Mouse (Mus musculus): ENCODE results near the gene Agbl4. TPM values are rescaled to one million over a fixed set of nuclear protein-coding genes. Genes with fewer than 3 reads are reported as not detected.

Gene Agbl4
- polyA plus RNA-seq, 1 experiment, result not detected

GRCm38 (mm10) chr4:111453275-111453674 is 1055.8 kb downstream of the Agbl4 start:
- Histone ChIP-seq H3K36me3 (ENCODE audit: control insufficient read depth, insufficient read depth) (no peaks in the 10 kb centered on the region), H3K79me2 (ENCODE audit: control insufficient read depth, insufficient read depth) (no peaks in the 10 kb centered on the region), H3K4me2 (ENCODE audit: low read depth) (no peak overlapping the region), H3ac (ENCODE audit: control insufficient read depth, insufficient read length) (no peak overlapping the region), H3K4me3 (no peak overlapping the region), H3K27me3 (ENCODE audit: control insufficient read depth, insufficient read depth, insufficient read length) (no peaks in the 10 kb centered on the region)
- TF ChIP-seq E2F4 (IDR thresholded peaks at IDR 0.05; ENCODE audit: insufficient read depth) (no peak), POLR2AphosphoS2 (IDR thresholded peaks at IDR 0.05; ENCODE audit: insufficient read length, low read depth) (no peak), REST (IDR thresholded peaks at IDR 0.05; ENCODE audit: insufficient read depth, insufficient read length) (no peak), POLR2A (IDR thresholded peaks at IDR 0.05; ENCODE audit: insufficient read length, low read depth) (no peak)

- Histone ChIP-seq H3K27me3 (ENCODE audit: control insufficient read depth, insufficient read depth, insufficient read length) (no peaks in the 10 kb centered on the region), H3K79me2 (ENCODE audit: control insufficient read depth, insufficient read depth) (no peaks in the 10 kb centered on the region), H3K4me3 (no peak overlapping the region), H3K4me2 (ENCODE audit: low read depth) (no peak overlapping the region), H3ac (ENCODE audit: control insufficient read depth, insufficient read length) (no peak overlapping the region), H3K36me3 (ENCODE audit: control insufficient read depth, insufficient read depth) (no peaks in the 10 kb centered on the region)
- TF ChIP-seq TCF3 (IDR thresholded peaks at IDR 0.05; ENCODE audit: insufficient read length, low read depth) (no peak), POLR2AphosphoS2 (IDR thresholded peaks at IDR 0.05; ENCODE audit: insufficient read length, low read depth) (no peak), TCF12 (IDR thresholded peaks at IDR 0.05; ENCODE audit: insufficient read depth, poor library complexity, severe bottlenecking) (no peak), CEBPB (IDR thresholded peaks at IDR 0.05; ENCODE audit: insufficient read depth, poor library complexity, severe bottlenecking) (no peak), REST (IDR thresholded peaks at IDR 0.05; ENCODE audit: insufficient read depth, insufficient read length) (no peak), MYOD1 (IDR thresholded peaks at IDR 0.05; ENCODE audit: control insufficient read depth in 1 of 3, insufficient read length in 2 of 3, low read depth in 2 of 3) (no peak), SRF (IDR thresholded peaks at IDR 0.05; ENCODE audit: control insufficient read depth, insufficient read length, low read depth) (no peak), E2F4 (IDR thresholded peaks at IDR 0.05; ENCODE audit: insufficient read depth) (no peak), MAX (IDR thresholded peaks at IDR 0.05; ENCODE audit: low read depth) (no peak), POLR2A (IDR thresholded peaks at IDR 0.05; ENCODE audit: insufficient read length, low read depth) (no peak), MYOG (IDR thresholded peaks at IDR 0.05; ENCODE audit: control insufficient read depth in 1 of 3, insufficient read depth in 1 of 3, insufficient read length in 2 of 3, low read depth in 2 of 3) (no peak), USF1 (IDR thresholded peaks at IDR 0.05; ENCODE audit: low read depth) (no peak)
Measured at GRCm38 (mm10) chr4:111455621-111456020, 1058.2 kb downstream of the Agbl4 start.

- Histone ChIP-seq H3ac (ENCODE audit: control insufficient read depth, insufficient read length) (no peak overlapping the region), H3K27me3 (ENCODE audit: control insufficient read depth, insufficient read depth, insufficient read length) (no peaks in the 10 kb centered on the region), H3K4me3 (no peak overlapping the region), H3K4me2 (ENCODE audit: low read depth) (no peak overlapping the region), H3K36me3 (ENCODE audit: control insufficient read depth, insufficient read depth) (no peaks in the 10 kb centered on the region), H3K79me2 (ENCODE audit: control insufficient read depth, insufficient read depth) (no peaks in the 10 kb centered on the region)
- TF ChIP-seq CEBPB (IDR thresholded peaks at IDR 0.05; ENCODE audit: insufficient read depth, poor library complexity, severe bottlenecking), result no peak
- TF ChIP-seq REST (IDR thresholded peaks at IDR 0.05; ENCODE audit: insufficient read depth, insufficient read length), result no peak
- TF ChIP-seq MYOG (IDR thresholded peaks at IDR 0.05; ENCODE audit: control insufficient read depth in 1 of 3, insufficient read depth in 1 of 3, insufficient read length in 2 of 3, low read depth in 2 of 3), result no peak
- TF ChIP-seq TCF12 (IDR thresholded peaks at IDR 0.05; ENCODE audit: insufficient read depth, poor library complexity, severe bottlenecking), result no peak
- no peak for TF ChIP-seq TCF3 (IDR thresholded peaks at IDR 0.05; ENCODE audit: insufficient read length, low read depth)
- TF ChIP-seq POLR2AphosphoS2 (IDR thresholded peaks at IDR 0.05; ENCODE audit: insufficient read length, low read depth), result no peak
- TF ChIP-seq USF1 (IDR thresholded peaks at IDR 0.05; ENCODE audit: low read depth), result no peak
- no peak for TF ChIP-seq MYOD1 (IDR thresholded peaks at IDR 0.05; ENCODE audit: control insufficient read depth in 1 of 3, insufficient read length in 2 of 3, low read depth in 2 of 3)
Measured at GRCm38 (mm10) chr4:111457568-111457967, 1060.1 kb downstream of the Agbl4 start.

GRCm38 (mm10) chr4:111467293-111467773 is 1069.9 kb downstream of the Agbl4 start:
- Histone ChIP-seq H3K4me2 (ENCODE audit: low read depth) (no peak overlapping the region), H3K4me3 (no peak overlapping the region), H3K79me2 (ENCODE audit: control insufficient read depth, insufficient read depth) (no peaks in the 10 kb centered on the region), H3ac (ENCODE audit: control insufficient read depth, insufficient read length) (no peak overlapping the region), H3K27me3 (ENCODE audit: control insufficient read depth, insufficient read depth, insufficient read length) (no peaks in the 10 kb centered on the region), H3K36me3 (ENCODE audit: control insufficient read depth, insufficient read depth) (no peaks in the 10 kb centered on the region)
- TF ChIP-seq E2F4 (IDR thresholded peaks at IDR 0.05; ENCODE audit: insufficient read depth) (no peak), MYOG (IDR thresholded peaks at IDR 0.05; ENCODE audit: control insufficient read depth in 1 of 3, insufficient read depth in 1 of 3, insufficient read length in 2 of 3, low read depth in 2 of 3) (no peak), CEBPB (IDR thresholded peaks at IDR 0.05; ENCODE audit: insufficient read depth, poor library complexity, severe bottlenecking) (no peak), MAX (IDR thresholded peaks at IDR 0.05; ENCODE audit: low read depth) (no peak), REST (IDR thresholded peaks at IDR 0.05; ENCODE audit: insufficient read depth, insufficient read length) (no peak), TCF12 (IDR thresholded peaks at IDR 0.05; ENCODE audit: insufficient read depth, poor library complexity, severe bottlenecking) (no peak), SRF (IDR thresholded peaks at IDR 0.05; ENCODE audit: control insufficient read depth, insufficient read length, low read depth) (no peak), MYOD1 (IDR thresholded peaks at IDR 0.05; ENCODE audit: control insufficient read depth in 1 of 3, insufficient read length in 2 of 3, low read depth in 2 of 3) (no peak), POLR2A (IDR thresholded peaks at IDR 0.05; ENCODE audit: insufficient read length, low read depth) (no peak), POLR2AphosphoS2 (IDR thresholded peaks at IDR 0.05; ENCODE audit: insufficient read length, low read depth) (no peak), TCF3 (IDR thresholded peaks at IDR 0.05; ENCODE audit: insufficient read length, low read depth) (no peak)

- Histone ChIP-seq H3ac (ENCODE audit: control insufficient read depth, insufficient read length) (no peak overlapping the region), H3K27me3 (ENCODE audit: control insufficient read depth, insufficient read depth, insufficient read length) (no peaks in the 10 kb centered on the region), H3K4me3 (no peak overlapping the region), H3K4me2 (ENCODE audit: low read depth) (no peak overlapping the region), H3K79me2 (ENCODE audit: control insufficient read depth, insufficient read depth) (no peaks in the 10 kb centered on the region), H3K36me3 (ENCODE audit: control insufficient read depth, insufficient read depth) (no peaks in the 10 kb centered on the region)
- TF ChIP-seq MAX (IDR thresholded peaks at IDR 0.05; ENCODE audit: low read depth) (no peak), E2F4 (IDR thresholded peaks at IDR 0.05; ENCODE audit: insufficient read depth) (no peak), TCF12 (IDR thresholded peaks at IDR 0.05; ENCODE audit: insufficient read depth, poor library complexity, severe bottlenecking) (no peak), CEBPB (IDR thresholded peaks at IDR 0.05; ENCODE audit: insufficient read depth, poor library complexity, severe bottlenecking) (no peak), SRF (IDR thresholded peaks at IDR 0.05; ENCODE audit: control insufficient read depth, insufficient read length, low read depth) (no peak), REST (IDR thresholded peaks at IDR 0.05; ENCODE audit: insufficient read depth, insufficient read length) (no peak), POLR2AphosphoS2 (IDR thresholded peaks at IDR 0.05; ENCODE audit: insufficient read length, low read depth) (no peak), POLR2A (IDR thresholded peaks at IDR 0.05; ENCODE audit: insufficient read length, low read depth) (no peak), MYOG (IDR thresholded peaks at IDR 0.05; ENCODE audit: control insufficient read depth in 1 of 3, insufficient read depth in 1 of 3, insufficient read length in 2 of 3, low read depth in 2 of 3) (no peak), USF1 (IDR thresholded peaks at IDR 0.05; ENCODE audit: low read depth) (no peak), TCF3 (IDR thresholded peaks at IDR 0.05; ENCODE audit: insufficient read length, low read depth) (no peak), MYOD1 (IDR thresholded peaks at IDR 0.05; ENCODE audit: control insufficient read depth in 1 of 3, insufficient read length in 2 of 3, low read depth in 2 of 3) (no peak)
Measured at GRCm38 (mm10) chr4:111467796-111468195, 1070.3 kb downstream of the Agbl4 start.
